Mouse (Mus musculus): ENCODE data around the gene Gm16867. TPM values are rescaled to one million over a fixed set of nuclear protein-coding genes. Genes with fewer than 3 reads are reported as not detected.
"Not testable (repeated sequence)": the region's sequence is repeated elsewhere in the genome, so short reads cannot be mapped to it uniquely, and the experiment has no call there.

The Gm16867 gene
- polyA plus RNA-seq, 1 experiment from 2014 or later: not detected

GRCm38 (mm10) chr14:69496259-69496658, 6.9 kb downstream of the Gm16867 start:
- not testable (repeated sequence) for H3K27ac ChIP-seq (replicated peaks); H3K36me3 ChIP-seq; ATAC-seq (ENCODE audit: low read depth); H3K9me3 ChIP-seq; H3K27me3 ChIP-seq; H3K4me2 ChIP-seq; H3K4me1 ChIP-seq (replicated peaks); H3K9ac ChIP-seq; H3K4me3 ChIP-seq

- H3K4me2 ChIP-seq; H3K27me3 ChIP-seq; H3K27ac ChIP-seq (replicated peaks); H3K4me3 ChIP-seq; ATAC-seq (ENCODE audit: low read depth); H3K4me1 ChIP-seq (replicated peaks); H3K36me3 ChIP-seq; H3K9me3 ChIP-seq; H3K9ac ChIP-seq: not testable (repeated sequence)
- no CpG with 5 or more reads among the region's 2 CpGs for WGBS
These were observed 8.2 kb downstream of the Gm16867 start for GRCm38 (mm10) chr14:69494946-69495345.

- H3K27ac ChIP-seq (replicated peaks); H3K4me2 ChIP-seq; H3K36me3 ChIP-seq; H3K9me3 ChIP-seq; H3K27me3 ChIP-seq; H3K9ac ChIP-seq; H3K4me3 ChIP-seq; H3K4me1 ChIP-seq (replicated peaks); ATAC-seq (ENCODE audit: low read depth): not testable (repeated sequence)
- no CpG with 5 or more reads among the region's 3 CpGs for WGBS
These were observed 8.6 kb downstream of the Gm16867 start for GRCm38 (mm10) chr14:69494522-69494921.

- H3K4me3 ChIP-seq; H3K4me2 ChIP-seq; H3K27ac ChIP-seq (replicated peaks); H3K9me3 ChIP-seq; H3K27me3 ChIP-seq; ATAC-seq (ENCODE audit: low read depth); H3K9ac ChIP-seq; H3K4me1 ChIP-seq (replicated peaks); H3K36me3 ChIP-seq: not testable (repeated sequence)
- no CpG with 5 or more reads among the region's 10 CpGs for WGBS
These were observed 15.2 kb downstream of the Gm16867 start for GRCm38 (mm10) chr14:69488001-69488400.

- H3K27ac ChIP-seq (replicated peaks); H3K4me2 ChIP-seq; H3K9ac ChIP-seq; H3K4me3 ChIP-seq; ATAC-seq (ENCODE audit: low read depth); H3K27me3 ChIP-seq; H3K4me1 ChIP-seq (replicated peaks); H3K9me3 ChIP-seq; H3K36me3 ChIP-seq: not testable (repeated sequence)
- no CpG with 5 or more reads among the region's 18 CpGs for WGBS
These were observed 17.6 kb downstream of the Gm16867 start for GRCm38 (mm10) chr14:69485466-69486135.

- H3K27me3 ChIP-seq; ATAC-seq (ENCODE audit: low read depth); H3K36me3 ChIP-seq; H3K4me3 ChIP-seq; H3K4me1 ChIP-seq (replicated peaks); H3K4me2 ChIP-seq; H3K27ac ChIP-seq (replicated peaks); H3K9ac ChIP-seq; H3K9me3 ChIP-seq: not testable (repeated sequence)
- no CpG with 5 or more reads among the region's 11 CpGs for WGBS
These were observed 29.1 kb downstream of the Gm16867 start for GRCm38 (mm10) chr14:69473941-69474646.

- H3K4me2 ChIP-seq; H3K9me3 ChIP-seq; H3K27ac ChIP-seq (replicated peaks); H3K4me1 ChIP-seq (replicated peaks); ATAC-seq (ENCODE audit: low read depth); H3K9ac ChIP-seq; H3K36me3 ChIP-seq; H3K4me3 ChIP-seq; H3K27me3 ChIP-seq: not testable (repeated sequence)
- WGBS: no CpG with 5 or more reads among the region's 2 CpGs
These were observed 29.8 kb downstream of the Gm16867 start for GRCm38 (mm10) chr14:69473322-69473721.

GRCm38 (mm10) chr14:69470122-69470708, 32.9 kb downstream of the Gm16867 start:
- WGBS: no CpG with 5 or more reads among the region's 8 CpGs
- not testable (repeated sequence) for H3K4me3 ChIP-seq; H3K9ac ChIP-seq; H3K36me3 ChIP-seq; H3K4me2 ChIP-seq; H3K27ac ChIP-seq (replicated peaks); H3K9me3 ChIP-seq; ATAC-seq (ENCODE audit: low read depth); H3K4me1 ChIP-seq (replicated peaks); H3K27me3 ChIP-seq

GRCm38 (mm10) chr14:69467612-69468366, 35.4 kb downstream of the Gm16867 start:
- not testable (repeated sequence) for H3K9me3 ChIP-seq; ATAC-seq (ENCODE audit: low read depth); H3K27ac ChIP-seq (replicated peaks); H3K4me3 ChIP-seq; H3K4me2 ChIP-seq; H3K27me3 ChIP-seq; H3K36me3 ChIP-seq; H3K4me1 ChIP-seq (replicated peaks); H3K9ac ChIP-seq
- no CpG with 5 or more reads among the region's 17 CpGs for WGBS

- no CpG with 5 or more reads among the region's 4 CpGs for WGBS
- not testable (repeated sequence) for H3K27ac ChIP-seq (replicated peaks); H3K4me2 ChIP-seq; H3K4me3 ChIP-seq; H3K9ac ChIP-seq; H3K27me3 ChIP-seq; ATAC-seq (ENCODE audit: low read depth); H3K4me1 ChIP-seq (replicated peaks); H3K36me3 ChIP-seq; H3K9me3 ChIP-seq
These were observed 38.7 kb downstream of the Gm16867 start for GRCm38 (mm10) chr14:69464465-69464864.

GRCm38 (mm10) chr14:69457691-69458090, 45.5 kb downstream of the Gm16867 start:
- H3K4me3 ChIP-seq; H3K9me3 ChIP-seq; H3K27ac ChIP-seq (replicated peaks); H3K9ac ChIP-seq; H3K4me2 ChIP-seq; H3K4me1 ChIP-seq (replicated peaks); H3K27me3 ChIP-seq; ATAC-seq (ENCODE audit: low read depth); H3K36me3 ChIP-seq: not testable (repeated sequence)
- no CpG with 5 or more reads among the region's 5 CpGs for whole genome bisulfite sequencing

- H3K4me2 ChIP-seq; ATAC-seq (ENCODE audit: low read depth); H3K9me3 ChIP-seq; H3K27ac ChIP-seq (replicated peaks); H3K9ac ChIP-seq; H3K36me3 ChIP-seq; H3K4me3 ChIP-seq; H3K27me3 ChIP-seq; H3K4me1 ChIP-seq (replicated peaks): not testable (repeated sequence)
- WGBS: no CpG with 5 or more reads among the region's 9 CpGs
These were observed 48.5 kb downstream of the Gm16867 start for GRCm38 (mm10) chr14:69454640-69455039.
